Mouse (Mus musculus) splenic B cell, adult 2 months (primary cell): ENCODE data around the gene Dnajc3.

Experiments
- DNase-seq: peaks from one replicate; pipeline ENCODE4 v3.0.0-alpha.2; 2011; ENCODE audit warnings: low read depth, low spot score
- H3K27me3 ChIP-seq: 2 replicates; pipeline ENCODE4 v1.6.1; 2012; ENCODE audit warnings: mild to moderate bottlenecking, low read length, moderate library complexity, mixed read lengths; ENCODE audit not compliant: control insufficient read depth, poor library complexity, insufficient read depth, severe bottlenecking
- H3K36me3 ChIP-seq: 2 replicates; pipeline ENCODE4 v1.6.1; 2012; ENCODE audit warnings: mild to moderate bottlenecking, low read length, moderate library complexity, mixed read lengths; ENCODE audit not compliant: control insufficient read depth, poor library complexity, insufficient read depth, severe bottlenecking

Dnajc3 gene

GRCm38 (mm10) chr14:118984161-118984560 is 46.4 kb downstream of the Dnajc3 start:
- Histone ChIP-seq H3K36me3 (no peaks in the 10 kb centered on the region; the same call in 1 of the 2 replicates), H3K27me3 (no peaks in the 10 kb centered on the region)
- DNase-seq: no peak

GRCm38 (mm10) chr14:118986653-118987522 is 49.1 kb downstream of the Dnajc3 start:
- peak; percentile 82 for DNase-seq
- Histone ChIP-seq H3K36me3 (no peaks in the 10 kb centered on the region), H3K27me3 (no peaks in the 10 kb centered on the region)

GRCm38 (mm10) chr14:118987523-118988496 is 50.0 kb downstream of the Dnajc3 start:
- H3K36me3 ChIP-seq: no peaks in the 10 kb centered on the region
- DNase-seq: no peak
- no peaks in the 10 kb centered on the region for H3K27me3 ChIP-seq

- DNase-seq: no peak
- Histone ChIP-seq H3K36me3 (peaks cover 1% of the 10 kb centered on the region; the same call in 1 of the 2 replicates), H3K27me3 (no peaks in the 10 kb centered on the region)
Measured at GRCm38 (mm10) chr14:118995226-118995925, 57.6 kb downstream of the Dnajc3 start.

GRCm38 (mm10) chr14:119003320-119003719 is 65.5 kb downstream of the Dnajc3 start:
- no peaks in the 10 kb centered on the region for H3K27me3 ChIP-seq
- DNase-seq: peak; percentile 75
- no peaks in the 10 kb centered on the region for H3K36me3 ChIP-seq

GRCm38 (mm10) chr14:119005834-119006233 is 68.1 kb downstream of the Dnajc3 start:
- no peak for DNase-seq
- no peaks in the 10 kb centered on the region for H3K36me3 ChIP-seq
- H3K27me3 ChIP-seq: no peaks in the 10 kb centered on the region

- DNase-seq: peak; percentile 61
- H3K36me3 ChIP-seq: no peaks in the 10 kb centered on the region
- H3K27me3 ChIP-seq: no peaks in the 10 kb centered on the region
Measured at GRCm38 (mm10) chr14:119006441-119007102, 68.8 kb downstream of the Dnajc3 start.

GRCm38 (mm10) chr14:119007103-119007951 is 69.6 kb downstream of the Dnajc3 start:
- Histone ChIP-seq H3K27me3 (no peaks in the 10 kb centered on the region), H3K36me3 (no peaks in the 10 kb centered on the region)
- DNase-seq: peak; percentile 100

- H3K27me3 ChIP-seq: no peaks in the 10 kb centered on the region
- H3K36me3 ChIP-seq: no peaks in the 10 kb centered on the region
- peak; percentile 16 for DNase-seq
Measured at GRCm38 (mm10) chr14:119008031-119008590, 70.3 kb downstream of the Dnajc3 start.

- DNase-seq: no peak
- Histone ChIP-seq H3K27me3 (no peaks in the 10 kb centered on the region), H3K36me3 (no peaks in the 10 kb centered on the region)
Measured at GRCm38 (mm10) chr14:119009531-119009930, 71.8 kb downstream of the Dnajc3 start.

GRCm38 (mm10) chr14:119012607-119013431 is 75.0 kb downstream of the Dnajc3 start:
- Histone ChIP-seq H3K27me3 (no peaks in the 10 kb centered on the region), H3K36me3 (no peaks in the 10 kb centered on the region)
- peak; percentile 67 for DNase-seq

- no peak for DNase-seq
- Histone ChIP-seq H3K27me3 (no peaks in the 10 kb centered on the region), H3K36me3 (no peaks in the 10 kb centered on the region)
Measured at GRCm38 (mm10) chr14:119013549-119013948, 75.8 kb downstream of the Dnajc3 start.
